Mouse (Mus musculus): ENCODE measurements at regions not wholly inside any gene's neighbourhood (a gene's known extent, or its start where the extent isn't known, plus 50 kb on each side); places are given as distances from the start of the nearest gene placed in this dataset.

DNA sequence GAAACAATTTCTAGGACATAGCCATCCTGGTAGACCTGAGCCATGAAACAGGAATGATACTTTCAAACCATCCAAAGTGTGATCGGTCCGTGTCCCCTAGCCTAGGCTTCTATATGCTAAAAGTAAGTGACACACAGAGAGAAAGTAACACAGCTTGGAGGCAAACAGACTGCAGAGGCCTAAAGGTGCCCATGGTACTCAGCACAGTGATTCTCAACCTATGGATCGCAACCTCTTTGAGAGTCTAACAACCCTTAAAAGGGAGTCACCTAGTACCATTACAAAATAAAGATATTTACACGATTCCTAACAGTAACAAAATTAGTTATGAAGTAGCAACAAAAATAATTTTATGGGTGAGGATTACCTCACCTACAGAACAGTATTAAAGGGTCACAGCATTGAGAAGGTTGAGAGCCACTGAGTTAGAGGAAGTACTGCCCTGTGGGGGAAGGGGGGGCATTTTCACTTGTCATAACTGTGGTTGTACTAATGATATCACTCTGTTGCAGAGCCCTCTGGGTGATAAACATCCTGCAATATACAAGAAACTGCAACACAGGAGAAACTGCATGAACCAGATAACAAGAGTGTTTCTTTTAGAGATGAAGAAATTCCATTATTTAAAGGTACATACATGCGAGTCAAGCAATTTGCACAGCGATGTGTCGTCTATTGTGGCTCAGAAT, 308.8 kb downstream of the Fam49a start:
- no peak for DNase-seq (ENCODE audit: low spot score in 2 of 2)

DNA sequence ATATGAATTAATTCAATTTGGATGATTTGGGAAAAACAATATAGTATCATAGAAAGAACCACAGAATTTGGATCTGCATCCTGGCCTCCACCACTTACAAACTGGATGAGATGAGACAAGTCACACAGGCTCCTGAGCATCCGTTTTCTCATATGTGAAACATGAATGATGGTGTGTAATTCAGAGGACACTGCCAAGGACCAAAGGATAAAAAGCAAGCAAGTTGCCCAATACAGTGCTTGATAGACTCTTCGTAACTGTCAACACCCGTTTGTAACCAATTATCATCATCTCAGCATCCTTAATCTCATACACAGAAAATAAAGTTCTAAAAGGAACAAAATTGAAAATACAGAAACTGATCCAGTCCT, 305.8 kb downstream of the Fam49a start:
- DNase-seq (ENCODE audit: low spot score in 2 of 2), result no peak

DNA sequence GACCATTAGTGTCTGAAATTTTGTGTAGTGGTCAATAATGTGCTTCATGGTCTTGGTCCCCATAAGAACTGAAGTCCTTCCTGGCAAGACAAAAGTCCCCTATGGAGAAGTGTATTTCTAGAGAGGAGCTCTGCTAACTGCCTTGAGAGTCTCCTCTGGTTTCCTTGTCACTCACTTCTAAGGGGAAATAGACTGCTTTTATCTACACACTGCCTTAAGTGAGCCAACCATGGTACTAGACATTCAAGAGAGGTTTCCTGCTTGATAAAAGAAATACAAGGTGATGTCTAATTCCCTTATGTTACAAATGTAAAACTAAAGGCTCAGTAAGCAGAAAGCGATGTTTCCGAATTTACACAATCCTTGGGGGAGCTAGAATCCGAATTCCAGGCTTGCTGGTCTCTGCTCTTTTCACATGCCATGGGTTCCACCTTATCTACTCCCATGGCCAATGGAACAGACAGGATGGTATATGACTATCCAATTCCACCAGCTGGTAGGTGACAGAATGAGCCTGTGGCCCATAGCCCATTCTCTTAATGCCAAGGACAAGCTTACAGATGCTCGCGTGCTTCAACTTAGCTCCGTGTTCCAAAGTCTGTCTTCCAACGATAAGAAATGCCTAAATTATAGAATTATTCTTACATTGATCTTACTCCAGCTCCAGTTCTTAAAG, 305.3 kb downstream of the Fam49a start:
- DNase-seq (ENCODE audit: low spot score in 2 of 2), result no peak

DNA sequence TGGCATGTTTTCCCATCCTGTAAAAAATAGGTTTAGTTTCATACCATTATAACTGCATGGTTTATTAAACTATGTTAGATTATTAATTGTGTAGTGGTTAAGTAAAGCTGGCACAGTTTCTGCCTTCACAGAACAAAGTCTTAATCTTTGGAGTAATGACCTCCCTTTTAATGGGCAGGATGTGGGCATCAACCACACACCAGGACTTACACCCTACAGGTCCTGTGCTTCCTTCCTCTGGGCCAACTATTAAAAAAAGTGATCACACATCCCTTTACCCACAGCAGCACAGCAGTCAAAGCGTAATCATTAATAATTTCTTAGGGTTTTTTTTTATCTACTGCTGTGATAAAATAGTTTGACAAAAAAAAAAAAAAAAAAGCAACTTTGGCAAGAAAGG, 300.3 kb downstream of the Fam49a start:
- no peak for DNase-seq (ENCODE audit: low spot score in 2 of 2)

DNA sequence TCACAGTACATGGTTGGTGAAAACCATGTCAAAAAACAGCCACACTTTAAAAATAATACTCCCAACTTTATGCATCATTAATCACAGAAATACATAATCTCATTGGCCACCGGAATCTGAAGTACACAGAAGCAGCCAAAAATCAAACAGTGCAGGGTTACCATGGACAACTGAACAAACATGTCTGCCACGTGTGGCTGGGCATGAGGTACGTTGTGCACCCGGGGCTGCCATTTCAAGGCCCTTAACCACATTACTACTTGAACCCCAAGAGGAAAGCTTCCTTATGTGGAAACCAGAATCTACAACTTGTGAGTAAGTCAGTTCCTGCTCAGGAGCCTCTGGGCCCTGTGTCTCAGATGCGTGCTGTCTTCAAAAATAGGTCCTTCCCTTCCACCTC, 289.9 kb downstream of the Fam49a start:
- DNase-seq (ENCODE audit: low spot score in 2 of 2), result no peak

DNA sequence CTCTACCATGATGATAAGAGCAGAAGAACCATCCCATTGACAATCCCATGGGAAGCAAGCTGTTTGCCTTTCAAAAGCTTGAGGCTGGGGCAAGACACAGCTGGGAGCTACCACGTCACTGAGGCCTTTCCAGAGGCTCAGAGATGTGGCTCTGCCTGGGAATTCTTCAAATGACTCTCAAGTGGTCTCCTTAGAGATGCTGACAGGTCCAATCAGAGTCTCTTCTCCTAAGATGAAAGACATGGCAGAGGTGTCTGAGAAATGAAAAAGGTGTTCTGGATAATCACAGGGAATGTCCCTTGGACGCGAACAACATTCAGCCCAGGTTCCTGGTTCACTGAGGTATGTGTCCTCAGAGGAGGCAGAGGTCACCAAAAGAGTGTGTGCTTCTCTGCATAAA, 287.7 kb downstream of the Fam49a start:
- no peak for DNase-seq (ENCODE audit: low spot score in 2 of 2)

DNA sequence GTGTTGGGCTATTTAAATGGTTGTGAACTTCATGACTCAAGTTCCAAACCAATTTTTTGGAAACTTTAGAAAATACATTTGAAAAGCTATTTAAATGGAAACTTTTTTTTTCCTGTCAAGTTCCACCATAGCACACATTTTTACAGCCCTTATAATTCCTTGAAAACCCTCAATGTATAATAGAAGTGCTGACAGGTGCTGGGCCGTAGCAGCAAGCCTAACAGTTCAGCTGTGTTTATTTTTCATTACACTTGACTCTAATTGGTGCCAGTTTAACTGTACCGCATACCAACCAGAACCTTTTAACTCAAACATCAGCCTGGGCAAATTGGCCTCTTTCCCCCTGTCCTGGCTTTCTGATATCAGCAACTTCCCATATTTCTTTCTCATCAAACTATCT, 286.7 kb downstream of the Fam49a start:
- DNase-seq (ENCODE audit: low spot score in 2 of 2), result no peak

DNA sequence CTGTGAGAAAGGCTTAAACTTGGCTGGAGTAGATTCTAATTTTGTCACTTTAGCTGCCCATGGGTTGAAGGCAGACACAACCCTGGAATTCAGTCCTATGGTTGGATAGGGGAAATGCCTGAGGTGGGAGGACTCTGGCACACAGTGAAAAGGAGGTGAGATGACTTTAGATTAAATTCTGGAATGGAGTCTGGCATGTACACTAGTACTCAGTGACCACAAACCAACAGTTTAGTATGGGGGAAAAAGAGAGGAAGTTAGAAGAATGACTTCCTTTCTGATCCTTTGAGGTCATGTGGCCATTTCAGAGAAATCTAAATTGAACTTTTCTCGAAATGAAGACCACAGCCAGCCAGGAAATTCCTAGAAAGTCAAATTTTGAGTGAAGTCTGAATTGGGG, 285.5 kb downstream of the Fam49a start:
- no peak for DNase-seq (ENCODE audit: low spot score in 2 of 2)

DNA sequence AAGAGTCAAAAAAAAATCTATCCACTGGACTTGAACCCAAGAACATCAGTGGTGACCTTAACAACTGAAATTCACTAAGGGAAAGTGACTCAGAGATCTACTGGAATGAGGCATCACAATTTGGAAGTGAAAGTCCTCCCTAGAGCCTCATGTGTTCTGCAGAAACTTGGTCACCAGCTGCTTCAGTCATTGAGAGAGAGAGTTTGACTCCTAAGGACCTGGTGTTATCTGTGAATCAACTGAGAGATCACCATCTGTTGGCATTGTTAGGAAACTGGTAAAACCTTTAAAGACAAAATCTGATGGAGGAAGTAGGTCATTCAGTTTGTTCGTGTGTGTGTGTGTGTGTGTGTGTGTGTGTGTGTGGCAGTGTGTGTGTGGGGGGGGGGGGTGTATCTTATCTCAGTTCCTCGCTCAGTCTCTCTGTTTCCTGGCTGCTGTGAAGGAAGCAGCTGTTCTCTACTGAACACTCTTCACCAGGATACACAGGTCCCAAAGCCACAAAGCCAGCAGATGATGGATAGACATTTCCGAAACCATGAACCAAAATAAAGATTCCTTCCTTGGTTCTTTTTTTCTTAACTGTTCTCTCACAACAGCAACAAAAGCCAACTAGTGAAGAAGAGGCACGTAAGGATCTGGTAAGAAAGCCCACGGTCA, 284.6 kb downstream of the Fam49a start:
- no peak for DNase-seq (ENCODE audit: low spot score in 2 of 2)

DNA sequence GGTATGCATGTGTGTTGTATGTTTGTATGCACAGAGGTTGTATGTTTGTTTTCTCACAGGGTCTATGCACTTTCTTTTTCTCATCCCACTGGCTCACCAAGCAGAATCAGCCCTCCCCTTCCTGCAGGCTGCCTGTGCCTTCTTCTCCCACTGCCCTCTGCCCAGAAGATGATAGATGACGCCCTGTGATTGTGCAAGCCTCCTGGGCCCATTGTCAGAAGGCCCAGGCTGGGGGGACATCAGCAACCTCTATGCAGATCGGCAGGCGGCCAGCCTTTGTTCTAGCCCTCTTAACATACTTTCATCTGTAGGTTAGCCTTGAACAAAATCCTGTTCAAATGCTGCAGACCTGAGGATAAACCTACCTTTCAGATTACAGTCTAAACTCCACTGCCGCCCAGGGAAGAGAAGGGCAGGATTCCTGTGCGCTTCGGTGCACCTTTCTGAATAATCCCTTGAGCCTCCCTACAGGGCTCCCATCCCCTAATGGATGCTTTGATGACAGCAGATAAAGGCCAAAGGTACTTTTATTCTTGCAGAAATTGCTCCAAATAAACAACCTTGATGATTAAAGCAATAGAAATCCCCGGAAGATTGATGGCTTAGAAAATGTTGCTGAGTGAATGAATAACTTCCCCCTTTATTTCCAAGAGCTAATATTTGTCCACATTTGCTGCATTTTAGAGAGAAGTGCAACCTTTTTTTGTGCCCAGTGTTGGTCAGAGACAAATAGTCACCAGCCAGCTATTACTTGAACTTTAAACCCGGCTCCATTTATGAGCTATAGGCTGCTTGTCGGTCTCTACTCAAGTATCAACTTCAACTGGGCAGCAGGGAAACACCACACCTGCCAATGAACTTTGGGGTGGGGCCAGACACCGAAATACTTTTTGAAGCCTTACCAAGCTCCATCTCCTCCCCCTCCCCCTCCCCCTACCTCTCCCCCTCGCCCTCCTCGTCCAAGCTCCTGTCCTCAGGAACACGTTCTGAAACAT, 279.4 kb downstream of the Fam49a start:
- DNase-seq (ENCODE audit: low spot score in 2 of 2), result no peak

DNA sequence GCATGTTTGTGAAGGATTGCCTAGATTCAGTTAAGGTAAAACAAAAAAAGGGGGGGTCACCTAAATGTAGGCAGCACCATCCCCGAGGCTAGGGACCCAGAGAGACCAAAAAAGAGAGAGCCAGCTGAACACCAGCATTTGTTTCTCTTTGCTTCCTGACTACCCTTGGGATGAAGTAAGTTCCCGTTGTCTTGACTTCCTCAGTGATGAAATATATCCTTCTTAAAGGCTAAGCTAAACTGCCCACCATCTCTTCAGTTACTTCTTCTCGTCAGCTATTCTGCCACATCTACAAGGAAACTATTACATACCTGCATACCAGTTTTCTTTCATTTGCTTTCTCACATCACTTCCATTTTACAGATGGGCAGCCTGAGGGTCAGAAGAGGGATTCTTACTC, 277.4 kb downstream of the Fam49a start:
- DNase-seq (ENCODE audit: low spot score in 2 of 2), result no peak

DNA sequence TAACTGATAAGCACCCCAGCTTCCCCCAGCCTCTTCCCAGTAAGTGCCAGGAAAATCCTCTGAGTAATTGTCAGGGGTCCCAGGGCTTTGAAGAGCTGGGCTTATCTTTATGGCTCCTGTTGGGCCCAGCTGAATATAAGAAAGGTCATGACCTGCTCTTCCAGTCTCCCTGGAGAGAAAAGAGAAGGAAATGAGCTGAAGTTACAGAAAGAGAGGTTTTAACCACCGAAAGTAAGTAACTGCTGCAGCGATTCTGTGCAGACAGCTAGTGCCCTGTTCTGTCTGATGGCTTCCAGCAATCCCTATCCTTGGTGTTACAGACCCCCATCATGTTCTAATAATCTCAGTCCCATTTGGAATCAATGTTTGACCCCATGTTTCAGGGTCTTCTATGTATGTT, 272.8 kb downstream of the Fam49a start:
- no peak for DNase-seq (ENCODE audit: low spot score in 2 of 2)

DNA sequence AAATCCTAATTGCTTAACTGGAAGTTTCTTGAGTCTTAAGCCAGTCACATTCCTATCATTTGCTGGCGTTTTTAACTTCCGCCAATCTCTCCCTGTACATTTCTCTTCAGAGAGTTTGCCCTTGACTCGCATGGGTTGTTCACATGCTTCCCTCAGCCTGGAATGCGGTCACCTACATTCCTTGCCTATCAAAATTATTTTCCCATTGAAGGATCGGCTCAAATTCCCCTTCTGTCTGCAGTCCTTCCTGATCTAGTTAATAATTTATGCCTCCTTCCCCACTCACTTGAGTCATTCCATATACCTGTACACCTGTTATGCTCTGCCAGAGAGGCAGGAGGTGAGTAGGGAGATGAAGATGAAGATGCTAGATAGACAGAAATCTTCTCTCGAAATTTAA, 268.9 kb downstream of the Fam49a start:
- no peak for DNase-seq (ENCODE audit: low spot score in 2 of 2)

DNA sequence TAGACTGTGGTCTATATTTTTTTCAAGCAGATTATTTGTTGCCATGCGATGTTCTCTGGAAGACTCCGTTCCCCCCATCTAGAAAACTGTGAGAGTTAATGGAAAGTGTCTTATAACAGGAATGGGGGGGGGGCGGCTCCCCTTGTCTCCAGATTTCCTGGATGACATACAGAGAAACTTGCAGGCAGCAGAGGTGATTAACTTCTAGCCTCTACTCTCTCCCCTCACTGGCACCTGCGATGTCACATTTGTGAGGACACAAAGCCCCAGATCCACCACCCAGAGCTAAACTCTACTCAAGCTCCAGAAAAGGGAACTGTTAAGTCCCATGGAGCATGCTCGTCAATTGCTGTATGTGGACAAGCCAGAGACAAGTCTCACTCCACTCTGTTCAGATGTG, 267.6 kb downstream of the Fam49a start:
- DNase-seq (ENCODE audit: low spot score in 2 of 2), result no peak

DNA sequence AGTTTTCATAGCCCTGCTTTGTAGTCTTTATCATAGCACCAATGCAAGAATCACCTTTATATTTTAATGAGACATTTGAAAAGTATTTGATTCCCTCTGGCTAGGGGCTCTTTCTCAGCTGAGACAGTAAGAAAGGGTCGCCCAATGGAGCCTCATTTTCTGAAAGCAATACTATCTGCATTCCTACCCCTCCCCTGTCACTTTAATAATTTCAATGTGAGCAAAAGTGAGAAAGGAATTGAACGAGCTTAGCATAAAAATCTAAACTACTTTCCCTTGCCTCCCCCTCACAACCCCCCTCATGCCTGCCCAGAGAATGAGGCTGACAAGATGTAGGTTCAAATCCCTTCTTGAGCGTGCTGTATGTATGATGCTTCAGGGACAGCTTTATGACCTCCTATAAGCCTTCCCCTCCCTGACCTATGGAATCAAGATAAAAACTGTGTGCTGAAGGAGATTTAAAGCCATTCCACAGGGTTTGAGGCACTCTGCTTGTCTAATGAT, 266.6 kb downstream of the Fam49a start:
- DNase-seq (ENCODE audit: low spot score in 2 of 2), result no peak

DNA sequence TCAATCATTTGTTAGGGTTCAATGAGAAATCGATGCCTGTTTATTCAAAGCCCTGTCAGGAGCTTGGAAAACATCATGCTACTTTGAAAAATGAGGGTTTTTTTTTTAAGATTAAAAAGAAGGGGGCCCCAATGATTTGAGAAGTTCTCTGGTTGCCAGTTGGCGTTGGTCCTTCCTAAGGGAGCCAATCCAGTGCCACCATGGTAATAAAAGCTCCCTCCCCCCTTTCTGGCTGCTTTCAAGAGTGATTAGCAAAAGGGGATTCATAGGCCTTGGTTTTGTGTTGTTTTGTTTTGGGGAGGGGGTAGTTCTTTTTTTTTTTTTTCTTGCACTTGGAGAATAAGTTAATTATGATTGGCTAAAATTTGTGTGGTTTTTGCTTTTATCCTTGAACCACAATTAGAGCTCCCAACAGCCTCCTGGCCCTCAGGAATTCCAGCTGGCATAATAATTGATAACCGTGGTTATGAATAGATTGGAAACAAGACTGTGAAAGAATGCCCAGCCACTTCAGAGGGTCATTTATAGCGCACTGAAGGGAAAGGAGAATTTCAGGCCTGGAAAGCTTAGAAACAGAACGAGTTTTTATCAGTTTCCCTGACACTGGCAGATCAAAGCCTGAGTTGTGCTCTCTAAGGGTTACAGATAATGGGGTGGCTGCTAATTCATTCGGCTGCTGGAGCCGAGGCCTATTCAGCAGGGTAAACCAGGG, 266.0 kb downstream of the Fam49a start:
- DNase-seq (ENCODE audit: low spot score in 2 of 2), result no peak

DNA sequence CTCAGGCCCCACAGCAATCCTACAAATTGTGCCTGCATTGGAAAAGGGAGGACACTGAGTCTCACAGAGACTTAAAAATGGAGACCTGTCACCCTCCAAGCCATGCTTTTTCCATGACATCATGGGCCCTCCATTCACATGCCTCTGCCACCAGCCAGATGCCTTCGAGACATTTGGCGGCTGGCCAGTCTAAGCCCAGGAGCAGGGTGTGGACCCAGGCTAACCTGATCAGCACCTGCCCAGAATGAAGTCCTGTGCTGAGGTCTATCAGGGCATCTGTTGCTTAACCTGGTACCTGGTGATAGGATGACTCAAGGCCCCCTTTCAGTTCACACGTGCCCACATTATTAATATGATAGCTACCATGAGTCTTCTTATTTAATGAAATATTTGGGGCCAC, 265.4 kb downstream of the Fam49a start:
- no peak for DNase-seq (ENCODE audit: low spot score in 2 of 2)

DNA sequence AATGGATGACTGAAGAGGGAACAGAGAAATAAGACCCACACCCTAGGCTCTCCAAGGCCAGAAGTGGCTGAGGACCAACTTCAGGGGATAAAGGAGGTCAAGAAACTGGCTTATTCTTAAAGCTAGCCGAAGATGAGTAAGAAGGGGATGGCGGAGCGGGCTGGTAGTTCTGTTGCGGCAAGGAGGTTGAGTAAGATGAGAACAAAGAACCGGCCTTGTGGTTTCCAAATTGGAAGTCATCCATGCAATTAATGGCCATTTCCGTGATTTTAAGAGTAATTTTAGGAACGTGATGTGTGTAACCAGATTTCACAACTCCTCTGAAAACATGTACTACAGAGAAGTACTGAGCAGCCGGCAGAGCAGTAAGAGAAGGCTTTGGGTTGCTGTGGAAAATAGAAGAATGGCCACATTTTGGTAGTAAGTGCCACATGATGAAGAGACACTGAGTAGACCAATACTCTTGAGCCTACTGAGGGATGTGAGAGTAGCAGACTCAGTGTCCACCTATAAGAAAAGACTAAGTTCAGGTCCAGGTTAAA, 258.4 kb downstream of the Fam49a start:
- no peak for DNase-seq (ENCODE audit: low spot score in 2 of 2)

DNA sequence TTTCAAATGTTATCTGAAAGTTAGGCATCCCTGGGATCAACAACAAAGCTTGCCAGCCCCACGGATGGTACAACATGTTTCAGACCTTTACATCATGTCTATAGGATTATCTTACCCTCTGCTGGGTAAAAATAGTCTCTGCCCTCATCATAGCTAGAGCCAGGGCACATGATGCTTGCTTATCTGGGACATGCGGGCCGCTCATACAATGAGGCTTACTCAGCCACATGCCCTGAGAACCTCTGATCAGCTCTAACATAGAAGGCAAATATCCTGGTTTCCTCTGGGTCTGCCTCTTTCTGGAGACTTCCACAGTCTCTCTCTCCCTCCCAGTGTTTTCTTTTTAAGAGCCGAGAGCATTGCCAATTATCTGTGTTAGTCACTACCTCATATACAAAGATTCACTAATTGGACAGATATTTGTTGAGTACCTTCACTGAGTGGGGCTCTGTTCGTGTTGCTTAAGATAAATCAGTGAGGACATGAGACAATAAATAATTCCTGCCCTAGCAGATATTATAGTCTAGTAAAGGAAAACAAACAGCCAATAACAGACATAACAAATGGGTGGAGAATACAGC, 256.6 kb downstream of the Fam49a start:
- DNase-seq (ENCODE audit: low spot score in 2 of 2), result no peak

DNA sequence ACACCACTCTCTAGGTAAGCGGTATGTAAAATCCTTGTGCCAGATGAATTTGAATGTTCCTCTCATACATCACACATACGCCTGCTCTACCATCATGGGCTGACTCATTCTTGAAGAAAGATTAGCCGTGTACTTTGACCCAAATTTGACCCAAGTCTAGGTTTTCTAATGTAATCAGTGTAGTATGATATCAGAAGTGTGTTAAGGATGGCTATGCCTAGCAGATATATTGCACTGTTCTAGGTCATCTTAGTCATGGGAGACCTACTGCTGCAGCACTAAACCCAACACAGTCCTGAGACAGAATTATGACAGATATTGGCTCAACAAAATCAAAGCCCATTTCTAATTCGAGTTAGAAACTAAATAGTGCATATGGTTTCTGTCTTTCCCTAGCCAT, 255.1 kb downstream of the Fam49a start:
- no peak for DNase-seq (ENCODE audit: low spot score in 2 of 2)

DNA sequence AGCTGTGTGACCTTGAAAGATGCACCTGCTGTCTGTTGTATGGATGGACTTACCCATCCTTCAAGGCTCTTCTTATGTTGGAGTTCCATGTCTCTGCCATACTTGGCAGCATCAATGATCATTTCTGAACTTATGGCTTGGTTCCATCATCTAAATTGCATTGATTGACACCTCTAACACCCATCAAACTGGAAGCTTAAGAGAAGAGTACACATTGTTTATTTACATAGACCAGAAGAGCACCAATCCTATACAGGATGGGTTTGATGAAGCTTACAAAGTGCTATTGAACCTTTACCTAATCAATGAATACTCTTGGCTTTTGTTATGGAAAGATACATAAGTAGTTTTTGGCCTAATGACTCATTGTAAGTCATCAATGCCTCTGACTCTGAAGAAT, 248.8 kb downstream of the Fam49a start:
- no peak for DNase-seq (ENCODE audit: low spot score in 2 of 2)

Measured in left cerebral cortex, adult 9 months (tissue).